ENCODE assay signal across 16 mouse cellular contexts in genomic region chr19:14892390-14892758, GRCm38 (mm10).
A peak's percentile ranks its signal among the peaks of the same experiment; 100 is the strongest.
DNase-seq lines count a peak whose midpoint lies in the region; ATAC-seq and TF ChIP-seq lines count a peak whose summit lies in the region.
"Had no signal": no experiment of that assay in that cellular context is flagged by ENCODE, and none has a peak within 500 bp of the region (broad histone marks: within the 10 kb centered on the region; RNA-seq: fewer than 3 reads in every experiment).

No protein-coding gene starts in this region.

- H3K27ac ChIP-seq in forebrain, embryonic 12.5 days: peak overlapping the region; percentile 46; the same call in 1 of the 2 replicates
- H3K27ac ChIP-seq in forebrain, postnatal 0 days (ENCODE audit: low read depth, low read length): no peak overlapping the region
- H3K27ac ChIP-seq in neural tube, embryonic 15.5 days (replicated peaks): no peak overlapping the region
- H3K27ac ChIP-seq in hindbrain, postnatal 0 days: no peak overlapping the region

- no peaks in the 10 kb centered on the region for H3K36me3 ChIP-seq in forebrain, embryonic 12.5 days (replicated peaks)
- no peaks in the 10 kb centered on the region for H3K36me3 ChIP-seq in forebrain, postnatal 0 days (ENCODE audit: insufficient read depth)
- H3K36me3 ChIP-seq in neural tube, embryonic 15.5 days: no peaks in the 10 kb centered on the region
- H3K36me3 ChIP-seq in hindbrain, postnatal 0 days (ENCODE audit: insufficient read depth, low read length): no peaks in the 10 kb centered on the region
- H3K36me3 ChIP-seq: hindbrain, embryonic 15.5 days had no signal

- no peaks in the 10 kb centered on the region for H3K9me3 ChIP-seq in forebrain, embryonic 12.5 days
- no peaks in the 10 kb centered on the region for H3K9me3 ChIP-seq in forebrain, postnatal 0 days (ENCODE audit: low read length)
- no peaks in the 10 kb centered on the region for H3K9me3 ChIP-seq in neural tube, embryonic 15.5 days (replicated peaks)
- no peaks in the 10 kb centered on the region for H3K9me3 ChIP-seq in hindbrain, postnatal 0 days (ENCODE audit: low read length)
- H3K9me3 ChIP-seq: hindbrain, embryonic 15.5 days had no signal

- no peak overlapping the region for H3K4me3 ChIP-seq in forebrain, embryonic 12.5 days (replicated peaks)
- H3K4me3 ChIP-seq in forebrain, postnatal 0 days (ENCODE audit: low read depth, low read length): no peak overlapping the region
- H3K4me3 ChIP-seq in neural tube, embryonic 15.5 days (replicated peaks): no peak overlapping the region
- H3K4me3 ChIP-seq in hindbrain, postnatal 0 days (ENCODE audit: low read length): no peak overlapping the region
- H3K4me3 ChIP-seq: hindbrain, embryonic 15.5 days had no signal

- peaks cover 32% of the 10 kb centered on the region for H3K27me3 ChIP-seq in forebrain, embryonic 12.5 days
- H3K27me3 ChIP-seq in forebrain, postnatal 0 days (ENCODE audit: insufficient read depth, low read length): peaks cover 15% of the 10 kb centered on the region; the same call in 1 of the 2 replicates
- H3K27me3 ChIP-seq in neural tube, embryonic 15.5 days (replicated peaks): peaks cover 18% of the 10 kb centered on the region
- peaks cover 5% of the 10 kb centered on the region; the same call in 1 of the 2 replicates for H3K27me3 ChIP-seq in hindbrain, postnatal 0 days (ENCODE audit: insufficient read depth, low read length)
- H3K27me3 ChIP-seq: hindbrain, embryonic 15.5 days had no signal

- DNase-seq in forebrain, postnatal 0 days: no peak
- DNase-seq in neural tube, embryonic 10.5 days (ENCODE audit: extremely low spot score, low spot score): peak; percentile 24
- peak; percentile 27 for DNase-seq in hindbrain, postnatal 0 days (ENCODE audit: low spot score)
- peak; percentile 69 for DNase-seq in retina, postnatal 1 day
- DNase-seq in kidney, postnatal 25 days: no peak
- no peak for DNase-seq in frontal cortex, postnatal 14 days (ENCODE audit: low spot score in 2 of 2)
- DNase-seq: adrenal gland, postnatal 36 days; cerebellum, adult 11 months; kidney, adult 2 months; kidney, postnatal 4 days; lung, postnatal 14 days; right cerebral cortex, postnatal 14 days had no signal

- no peak for TF ChIP-seq CTCF in forebrain, postnatal 0 days (IDR thresholded peaks at IDR 0.05; ENCODE audit: low read depth)
- no peak for TF ChIP-seq CTCF in hindbrain, postnatal 0 days (IDR thresholded peaks at IDR 0.05; ENCODE audit: low read depth)

- H3K4me2 ChIP-seq in forebrain, embryonic 12.5 days: no peak overlapping the region
- no peak overlapping the region for H3K4me2 ChIP-seq in forebrain, postnatal 0 days (ENCODE audit: low read depth)
- no peak overlapping the region for H3K4me2 ChIP-seq in neural tube, embryonic 15.5 days
- H3K4me2 ChIP-seq in hindbrain, postnatal 0 days (ENCODE audit: low read depth, low read length): no peak overlapping the region

- peaks cover 47% of the 10 kb centered on the region for H3K4me1 ChIP-seq in forebrain, embryonic 12.5 days
- 0 out of 2 replicates have a peak, but pooled peaks cover 6% of the 10 kb centered on the region for H3K4me1 ChIP-seq in forebrain, postnatal 0 days (ENCODE audit: insufficient read depth)
- peaks cover 39% of the 10 kb centered on the region for H3K4me1 ChIP-seq in neural tube, embryonic 15.5 days
- 0 out of 2 replicates have a peak, but pooled peaks cover 8% of the 10 kb centered on the region for H3K4me1 ChIP-seq in hindbrain, postnatal 0 days (ENCODE audit: insufficient read depth, low read length)

- WGBS in forebrain, embryonic 12.5 days: 44% methylated on average over 6 of the region's 6 CpGs
- 28% methylated on average over 6 of the region's 6 CpGs for WGBS in forebrain, postnatal 0 days
- WGBS in neural tube, embryonic 15.5 days: 18% methylated on average over 6 of the region's 6 CpGs
- WGBS in hindbrain, postnatal 0 days: 24% methylated on average over 6 of the region's 6 CpGs

- H3K9ac ChIP-seq in forebrain, embryonic 12.5 days: no peak overlapping the region
- no peak overlapping the region for H3K9ac ChIP-seq in forebrain, postnatal 0 days
- no peak overlapping the region for H3K9ac ChIP-seq in neural tube, embryonic 15.5 days (replicated peaks)
- no peak overlapping the region for H3K9ac ChIP-seq in hindbrain, postnatal 0 days (replicated peaks; ENCODE audit: low read length)
- H3K9ac ChIP-seq: hindbrain, embryonic 15.5 days had no signal

- ATAC-seq in forebrain, embryonic 12.5 days (ENCODE audit: low FRiP score): no peak
- ATAC-seq in forebrain, postnatal 0 days: no peak
- no peak for ATAC-seq in neural tube, embryonic 15.5 days (ENCODE audit: low FRiP score)
- no peak for ATAC-seq in hindbrain, postnatal 0 days
- ATAC-seq: activated CD4-positive, CD25-positive, alpha-beta regulatory T cell, adult 4 months had no signal

Comparison
In these comparisons a context has a peak if more than half of its experiments do, and no peak if none do; other contexts are left out.
1. DNase-seq: peak in neural tube, embryonic 10.5 days (single experiment), hindbrain, postnatal 0 days (single experiment) and retina, postnatal 1 day (single experiment); none in forebrain, postnatal 0 days (single experiment), kidney, postnatal 25 days (0 of 2) and frontal cortex, postnatal 14 days (0 of 2).